Mouse (Mus musculus) limb, embryonic 12.5 days (tissue): Measurements from ENCODE around the gene Slc13a2. TPM values are rescaled to one million over a fixed set of nuclear protein-coding genes. Genes with fewer than 3 reads are reported as not detected.
A peak's percentile ranks its signal among the peaks of the same experiment; 100 is the strongest.

ENCODE experiments used
- ATAC-seq: fragments of 200-750 bp; cut with Nextera tagmentation; 2 replicates; pipeline ENCODE4 v1.8.0; 2017; ENCODE audit warnings: low read depth, moderate TSS enrichment; ENCODE audit not compliant: insufficient number of reproducible peaks, insufficient read depth, low FRiP score, low TSS enrichment
- H3K27ac ChIP-seq: fragments of 300-500 bp; sonication (generic); 2 replicates; pipeline ENCODE4 v1.5.1; 2016; ENCODE audit warnings: mild to moderate bottlenecking, moderate library complexity
- H3K27me3 ChIP-seq: fragments of 300-500 bp; sonication (generic); 2 replicates; pipeline ENCODE4 v1.6.1; 2016; ENCODE audit warnings: mild to moderate bottlenecking, moderate library complexity
- H3K36me3 ChIP-seq: fragments of 300-500 bp; sonication (generic); 2 replicates; pipeline ENCODE4 v1.6.1; 2016; ENCODE audit warnings: mild to moderate bottlenecking, moderate library complexity
- H3K4me1 ChIP-seq: fragments of 300-500 bp; sonication (generic); replicated peaks from 2 replicates; pipeline ENCODE4 v1.6.1; 2016
- H3K4me2 ChIP-seq: fragments of 300-500 bp; sonication (generic); 2 replicates; pipeline ENCODE4 v1.6.1; 2016; ENCODE audit warnings: mild to moderate bottlenecking, moderate library complexity
- H3K4me3 ChIP-seq: fragments of 300-500 bp; sonication (generic); replicated peaks from 2 replicates; pipeline ENCODE4 v1.5.1; 2016; ENCODE audit warnings: mild to moderate bottlenecking
- H3K9ac ChIP-seq: fragments of 300-500 bp; sonication (generic); replicated peaks from 2 replicates; pipeline ENCODE4 v1.6.1; 2016; ENCODE audit warnings: mild to moderate bottlenecking, moderate library complexity
- H3K9me3 ChIP-seq: fragments of 300-500 bp; sonication (generic); 2 replicates; pipeline ENCODE4 v1.6.1; 2016; ENCODE audit warnings: mild to moderate bottlenecking, moderate library complexity
- WGBS: fragments of 180-500 bp; shearing (Covaris S2); methylation state at CpG from one replicate; pipeline ENCODE4 v1.1.7; 2016; 5-methylcytosine and 5-hydroxymethylcytosine counted together
- polyA plus RNA-seq: library from polyadenylated mRNA; unstranded; fragments of >200 nt; fragmentation: Nextera tagmentation; extraction: Ambion mirVana; gene quantifications from 2 replicates; pipeline ENCODE4 v1.2.1, GENCODE M21; 2016

Slc13a2 gene
- polyA plus RNA-seq, 1 experiment from 2014 or later = not detected

DNA sequence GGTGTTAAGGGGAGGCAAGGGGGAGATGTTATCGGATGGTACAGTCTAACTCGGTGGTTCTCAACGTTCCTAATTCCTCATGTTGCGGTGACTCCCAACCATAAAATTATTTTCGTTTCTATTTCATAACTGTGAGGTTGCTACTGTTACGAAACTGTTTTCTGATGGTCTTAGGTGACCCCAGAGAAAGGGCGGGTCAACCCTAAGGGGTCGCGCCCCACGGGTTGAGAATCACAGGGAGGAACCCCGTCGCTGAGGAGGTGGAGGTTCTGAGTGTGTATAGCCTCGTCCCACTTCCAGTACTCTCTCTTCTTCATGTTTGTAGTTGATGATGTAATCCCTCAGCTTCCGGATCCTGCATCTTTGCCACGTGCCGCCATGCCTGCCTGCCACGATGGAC lies 36.7 kb upstream of the Slc13a2 start:
- Histone ChIP-seq H3K36me3 (no peaks in the 10 kb centered on the region), H3K9ac (no peak overlapping the region), H3K27ac (no peak overlapping the region), H3K27me3 (no peaks in the 10 kb centered on the region), H3K4me3 (no peak overlapping the region), H3K4me2 (no peak overlapping the region), H3K4me1 (0 out of 2 replicates have a peak, but pooled peaks cover 5% of the 10 kb centered on the region), H3K9me3 (no peaks in the 10 kb centered on the region)
- WGBS = 81% methylated on average over 17 of the region's 17 CpGs
- no peak for ATAC-seq

DNA sequence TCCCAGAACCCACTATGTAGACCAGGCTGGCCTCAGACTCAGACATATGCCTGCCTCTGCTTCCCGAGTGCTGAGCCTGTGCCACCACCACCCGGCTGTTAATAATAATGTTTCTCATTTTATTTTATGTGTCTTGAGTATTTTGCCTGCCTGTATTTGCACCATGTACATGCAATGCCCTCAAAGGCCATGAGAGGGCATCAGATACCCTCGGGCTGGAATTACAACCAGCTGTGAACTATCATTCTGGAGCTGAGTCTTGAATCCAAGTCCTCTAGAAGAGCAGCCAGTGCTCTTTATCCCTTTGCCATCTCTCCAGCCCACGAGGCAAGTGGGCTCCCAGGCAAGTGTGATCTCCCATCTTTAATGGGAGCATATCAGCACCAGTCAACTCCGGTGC lies 33.3 kb upstream of the Slc13a2 start:
- Histone ChIP-seq H3K4me1 (no peaks in the 10 kb centered on the region), H3K4me3 (no peak overlapping the region), H3K36me3 (no peaks in the 10 kb centered on the region), H3K27ac (no peak overlapping the region), H3K9me3 (no peaks in the 10 kb centered on the region), H3K4me2 (no peak overlapping the region), H3K9ac (no peak overlapping the region), H3K27me3 (no peaks in the 10 kb centered on the region)
- ATAC-seq = no peak
- 40% methylated on average over 5 of the region's 5 CpGs for WGBS

DNA sequence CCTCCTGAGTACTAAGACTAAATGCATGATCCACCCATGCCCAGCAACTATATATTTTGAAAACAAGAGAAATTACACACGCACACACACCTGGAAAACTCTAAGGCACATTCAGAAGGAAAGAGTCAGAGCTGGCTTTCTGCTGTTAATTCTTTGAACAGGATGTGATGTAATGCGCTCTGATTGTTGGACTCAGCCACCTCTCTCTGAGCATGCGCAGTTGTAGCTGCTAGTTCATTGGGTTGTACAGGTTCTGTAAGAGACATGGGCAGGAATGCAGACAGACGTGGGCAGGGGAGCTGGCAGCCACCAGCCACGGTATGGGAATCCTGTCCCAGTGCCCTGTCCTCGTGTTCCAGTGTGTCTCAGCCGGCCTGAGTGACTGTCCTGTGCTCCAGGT lies 32.3 kb upstream of the Slc13a2 start:
- Histone ChIP-seq H3K27ac (no peak overlapping the region), H3K36me3 (no peaks in the 10 kb centered on the region), H3K4me1 (no peaks in the 10 kb centered on the region), H3K27me3 (no peaks in the 10 kb centered on the region), H3K4me2 (no peak overlapping the region), H3K9me3 (no peaks in the 10 kb centered on the region), H3K4me3 (no peak overlapping the region), H3K9ac (no peak overlapping the region)
- WGBS = 73% methylated on average over 7 of the region's 7 CpGs
- no peak for ATAC-seq

DNA sequence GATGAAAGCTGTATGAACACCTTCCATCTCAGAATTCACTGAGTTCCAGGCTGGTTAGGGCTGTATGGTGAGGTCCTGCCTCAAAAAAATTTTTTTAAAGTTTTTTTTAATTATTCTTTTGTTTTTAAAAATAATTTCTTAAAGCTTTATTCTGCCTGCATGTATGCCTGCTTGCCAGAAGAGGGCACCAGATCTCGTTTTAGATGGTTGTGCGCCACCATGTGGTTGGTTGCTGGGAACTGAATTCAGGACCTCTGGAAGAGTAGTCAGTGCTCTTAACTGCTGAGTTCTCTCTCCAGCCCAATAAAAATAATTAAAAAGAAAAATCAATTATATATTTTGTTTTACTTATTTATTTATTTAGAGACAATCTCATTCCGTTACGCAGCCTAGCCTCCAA lies 31.7 kb upstream of the Slc13a2 start:
- no peaks in the 10 kb centered on the region for H3K27me3 ChIP-seq
- no peak overlapping the region for H3K9ac ChIP-seq
- no peak for ATAC-seq
- no peaks in the 10 kb centered on the region for H3K4me1 ChIP-seq
- H3K36me3 ChIP-seq = no peaks in the 10 kb centered on the region
- WGBS = 11% methylated on average over 4 of the region's 4 CpGs
- H3K4me2 ChIP-seq = no peak overlapping the region
- no peaks in the 10 kb centered on the region for H3K9me3 ChIP-seq
- H3K4me3 ChIP-seq = no peak overlapping the region
- H3K27ac ChIP-seq = no peak overlapping the region

DNA sequence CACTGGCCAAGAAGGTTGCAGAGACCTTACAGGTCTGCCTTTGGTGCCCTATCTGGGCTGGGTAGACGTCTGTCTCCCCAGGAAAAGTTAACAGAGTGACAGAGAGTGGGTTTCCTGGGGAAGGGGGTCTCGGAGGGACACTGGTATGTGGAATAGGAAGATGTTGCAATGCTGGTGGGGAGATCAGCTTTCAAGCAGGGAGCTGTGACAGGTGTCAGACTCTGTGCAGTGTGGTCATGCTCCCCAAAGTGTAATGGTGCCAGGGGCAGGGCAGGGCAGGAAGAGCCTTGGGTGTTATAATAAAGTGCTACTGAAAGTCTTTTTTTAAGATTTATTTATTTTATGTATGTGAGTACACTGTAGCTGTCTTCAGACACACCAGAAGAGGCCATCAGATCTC lies 28.3 kb upstream of the Slc13a2 start:
- H3K9ac ChIP-seq = no peak overlapping the region

DNA sequence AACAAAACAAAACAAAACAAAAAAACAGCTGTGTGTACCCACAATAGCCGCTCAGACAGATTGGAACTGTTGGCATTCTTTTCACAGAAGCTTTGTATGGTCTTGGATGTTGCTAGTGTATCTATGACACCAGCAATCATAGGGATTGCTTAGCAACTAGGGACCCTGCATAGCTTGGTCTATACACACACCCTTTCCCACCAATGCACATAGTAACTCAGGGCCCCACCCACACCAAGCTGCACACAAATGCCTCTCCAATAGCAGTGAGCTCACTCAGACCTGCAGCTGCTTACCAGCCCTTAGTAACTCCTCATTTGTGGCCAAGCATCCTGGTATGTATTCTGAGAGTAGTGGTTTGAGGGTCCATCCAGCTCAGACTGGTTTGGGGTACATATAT lies 26.2 kb upstream of the Slc13a2 start:
- H3K27me3 ChIP-seq = no peaks in the 10 kb centered on the region; the same call in 1 of the 2 replicates
- ATAC-seq = no peak
- H3K9ac ChIP-seq = no peak overlapping the region
- no peak overlapping the region for H3K4me2 ChIP-seq
- no peaks in the 10 kb centered on the region for H3K4me1 ChIP-seq
- 91% methylated on average over 1 of the region's 1 CpGs for WGBS
- no peak overlapping the region for H3K4me3 ChIP-seq
- H3K36me3 ChIP-seq = no peaks in the 10 kb centered on the region
- H3K9me3 ChIP-seq = no peaks in the 10 kb centered on the region
- H3K27ac ChIP-seq = no peak overlapping the region

More for the DNA sequence above, 28.3 kb upstream of the Slc13a2 start:
- H3K9me3 ChIP-seq = no peaks in the 10 kb centered on the region
- no peak overlapping the region for H3K4me3 ChIP-seq
- H3K4me1 ChIP-seq = no peaks in the 10 kb centered on the region
- no peak overlapping the region for H3K4me2 ChIP-seq
- ATAC-seq = no peak
- H3K27ac ChIP-seq = no peak overlapping the region
- 55% methylated on average over 2 of the region's 2 CpGs for WGBS
- H3K27me3 ChIP-seq = no peaks in the 10 kb centered on the region; the same call in 1 of the 2 replicates
- H3K36me3 ChIP-seq = no peaks in the 10 kb centered on the region

DNA sequence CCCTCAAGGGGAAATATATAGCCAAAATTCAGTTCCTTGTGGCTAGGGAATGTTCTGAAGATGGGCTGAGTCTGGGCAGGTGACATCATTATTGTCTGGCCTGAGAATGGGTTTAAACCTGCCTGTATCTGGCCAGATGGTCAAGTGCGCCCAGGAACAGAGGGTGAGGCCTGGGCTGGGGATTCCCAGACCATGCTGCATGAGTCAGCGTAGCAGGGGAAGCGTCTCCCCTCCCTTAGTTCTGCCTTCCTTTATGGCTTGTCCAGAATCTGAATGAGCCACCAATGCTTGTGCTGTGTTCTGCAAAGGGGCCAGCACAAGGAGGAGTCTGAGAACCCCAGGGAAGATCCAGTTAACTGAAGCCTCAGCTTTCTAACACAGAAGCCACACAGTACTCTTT lies 25.2 kb upstream of the Slc13a2 start:
- Histone ChIP-seq H3K27ac (no peak overlapping the region), H3K4me2 (no peak overlapping the region), H3K27me3 (no peaks in the 10 kb centered on the region; the same call in 1 of the 2 replicates), H3K4me3 (no peak overlapping the region), H3K9me3 (no peaks in the 10 kb centered on the region), H3K9ac (no peak overlapping the region), H3K4me1 (no peaks in the 10 kb centered on the region), H3K36me3 (no peaks in the 10 kb centered on the region)
- ATAC-seq = no peak
- WGBS = 76% methylated on average over 3 of the region's 3 CpGs

DNA sequence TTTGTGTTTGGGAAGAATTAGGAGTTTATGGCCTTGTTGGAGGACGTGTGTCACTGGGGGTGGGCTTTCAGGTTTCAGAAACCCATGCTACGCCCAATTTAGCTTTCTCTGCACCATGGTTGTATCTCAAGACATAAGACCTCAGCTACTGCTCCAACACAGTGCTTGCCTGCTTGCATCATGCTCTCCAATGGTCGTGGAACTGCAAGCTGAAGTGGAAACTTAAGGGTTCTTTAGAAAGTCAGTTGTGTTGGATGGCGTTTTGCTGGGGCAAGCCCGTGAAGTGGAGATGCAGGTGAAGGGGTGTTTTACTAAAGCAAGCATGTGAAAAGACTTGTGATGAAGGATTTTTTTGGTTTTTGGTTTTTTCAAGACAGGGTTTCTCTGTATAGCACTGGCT lies 21.1 kb upstream of the Slc13a2 start:
- Histone ChIP-seq H3K9me3 (no peaks in the 10 kb centered on the region), H3K4me1 (no peaks in the 10 kb centered on the region), H3K9ac (no peak overlapping the region), H3K27ac (no peak overlapping the region), H3K27me3 (no peaks in the 10 kb centered on the region; the same call in 1 of the 2 replicates), H3K4me2 (no peak overlapping the region), H3K36me3 (no peaks in the 10 kb centered on the region), H3K4me3 (no peak overlapping the region)
- WGBS = 76% methylated on average over 5 of the region's 5 CpGs
- no peak for ATAC-seq

DNA sequence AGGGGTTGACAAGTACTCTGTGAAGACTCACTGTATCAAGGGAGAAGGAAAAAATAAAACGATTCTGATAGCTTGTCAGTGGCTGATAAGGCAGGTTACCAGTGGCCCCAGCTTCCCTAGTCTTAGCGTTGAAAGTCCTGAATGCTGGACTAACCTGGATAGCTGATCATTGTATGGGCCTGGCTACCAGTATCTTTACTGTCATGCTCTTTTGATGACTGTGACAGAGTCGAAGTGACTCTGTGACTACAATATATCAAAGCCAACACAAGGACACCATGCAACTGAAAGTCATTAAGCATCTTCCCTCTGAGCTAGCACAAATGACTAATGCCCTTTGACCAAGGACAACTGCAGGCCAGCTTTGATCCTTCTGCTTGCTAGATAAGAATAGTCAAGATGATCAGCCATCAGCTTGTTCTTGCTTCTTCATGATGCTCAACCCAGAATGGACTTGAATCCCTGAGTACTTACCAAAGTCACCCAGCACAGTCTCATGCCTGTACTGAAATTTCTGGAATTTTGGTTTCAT lies 16.4 kb upstream of the Slc13a2 start:
- H3K27me3 ChIP-seq = no peaks in the 10 kb centered on the region
- no peak overlapping the region for H3K27ac ChIP-seq
- no peaks in the 10 kb centered on the region for H3K9me3 ChIP-seq
- 79% methylated on average over 3 of the region's 3 CpGs for WGBS
- no peak overlapping the region for H3K9ac ChIP-seq
- H3K4me2 ChIP-seq = no peak overlapping the region
- no peak overlapping the region for H3K4me3 ChIP-seq
- no peaks in the 10 kb centered on the region for H3K36me3 ChIP-seq
- H3K4me1 ChIP-seq = peaks cover 11% of the 10 kb centered on the region
- ATAC-seq = no peak

DNA sequence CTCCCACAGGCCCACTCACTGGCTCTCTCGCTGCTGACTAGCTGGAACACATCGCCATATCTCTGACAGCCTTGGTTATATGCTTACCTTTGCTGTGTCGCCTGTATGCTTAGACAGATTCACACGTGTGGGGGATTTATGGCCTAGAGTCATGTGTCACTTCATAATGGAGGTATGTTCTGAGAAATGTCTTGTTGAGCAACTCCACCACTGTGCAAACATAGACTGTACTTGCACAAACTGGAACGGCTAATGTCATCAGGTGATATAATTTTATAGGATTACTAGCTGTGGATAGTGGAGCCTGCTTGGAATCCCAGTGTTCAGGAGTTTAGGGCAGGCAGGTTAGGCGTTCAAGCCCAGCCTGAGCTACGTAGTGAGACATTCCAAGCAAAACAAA lies 15.2 kb upstream of the Slc13a2 start:
- Histone ChIP-seq H3K4me3 (no peak overlapping the region), H3K27ac (no peak overlapping the region), H3K4me2 (no peak overlapping the region), H3K27me3 (no peaks in the 10 kb centered on the region), H3K9ac (no peak overlapping the region), H3K4me1 (peaks cover 11% of the 10 kb centered on the region), H3K9me3 (no peaks in the 10 kb centered on the region), H3K36me3 (no peaks in the 10 kb centered on the region)
- no peak for ATAC-seq
- WGBS = 89% methylated on average over 7 of the region's 7 CpGs

DNA sequence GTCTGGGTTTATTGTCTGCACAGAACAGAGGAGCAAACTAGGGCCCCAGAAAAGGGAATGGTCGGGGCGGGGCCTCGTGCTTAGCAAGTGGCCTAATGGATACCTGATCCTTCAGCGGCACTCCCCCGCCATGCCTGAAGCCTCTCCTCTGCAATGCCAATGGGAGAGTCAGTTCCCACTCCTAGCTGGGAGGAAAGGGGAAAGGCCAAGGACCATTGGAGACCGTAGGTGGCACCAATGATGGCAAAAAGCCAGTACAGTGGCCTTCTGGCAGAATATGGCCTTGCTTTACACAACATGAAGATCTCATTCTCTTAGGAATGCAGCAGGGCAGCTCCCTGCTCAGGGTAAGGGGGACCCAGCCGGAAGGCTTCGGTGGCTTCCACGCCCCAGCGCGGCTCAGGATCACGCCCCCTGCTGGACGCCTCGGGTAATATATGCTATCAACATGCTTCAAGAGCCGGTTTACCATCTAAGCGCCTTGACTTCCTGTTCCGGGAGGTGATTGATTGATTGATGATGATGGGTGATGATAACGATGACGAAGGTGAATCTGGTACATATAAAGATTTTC lies 13.8 kb upstream of the Slc13a2 start:
- Histone ChIP-seq H3K4me1 (peaks cover 11% of the 10 kb centered on the region), H3K27me3 (no peaks in the 10 kb centered on the region), H3K9ac (no peak overlapping the region), H3K9me3 (no peaks in the 10 kb centered on the region), H3K4me2 (peak overlapping the region; percentile 40), H3K36me3 (no peaks in the 10 kb centered on the region), H3K27ac (peak overlapping the region; percentile 62), H3K4me3 (no peak overlapping the region)
- ATAC-seq = peak; percentile 59; the same call in 1 of the 2 replicates
- 6% methylated on average over 19 of the region's 19 CpGs for WGBS

DNA sequence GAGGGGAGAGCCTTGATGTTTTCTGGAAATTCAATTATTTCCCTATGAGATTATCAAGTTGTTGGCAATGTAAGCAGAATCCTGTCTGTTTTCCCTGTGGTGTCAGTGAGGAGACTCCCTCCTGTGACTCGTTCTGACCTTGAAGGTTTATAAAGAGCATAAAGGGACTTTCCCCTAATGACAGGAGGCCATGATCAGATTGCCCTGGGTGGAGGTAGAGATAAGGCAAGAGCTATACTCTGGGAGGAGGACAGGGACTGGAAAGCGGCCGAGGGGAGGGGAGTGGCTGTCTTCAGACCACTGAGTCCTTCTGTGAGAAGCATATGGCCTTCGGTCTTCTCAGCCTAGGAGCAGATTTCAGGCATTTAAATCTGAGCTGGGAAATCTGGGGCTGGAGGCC lies 12.0 kb upstream of the Slc13a2 start:
- Histone ChIP-seq H3K4me2 (no peak overlapping the region), H3K36me3 (no peaks in the 10 kb centered on the region), H3K9ac (no peak overlapping the region), H3K4me1 (peaks cover 11% of the 10 kb centered on the region), H3K4me3 (no peak overlapping the region), H3K27ac (no peak overlapping the region), H3K27me3 (no peaks in the 10 kb centered on the region), H3K9me3 (no peaks in the 10 kb centered on the region)
- no peak for ATAC-seq
- 43% methylated on average over 4 of the region's 4 CpGs for WGBS
